Mouse (Mus musculus) liver, embryonic 12.5 days (tissue): ENCODE measurements around the gene Mrps10. TPM values are rescaled to one million over a fixed set of nuclear protein-coding genes. Genes with fewer than 3 reads are reported as not detected.

Experiments
- ATAC-seq: fragments of 200-750 bp; cut with Nextera tagmentation; 2 replicates; pipeline ENCODE4 v1.8.0; 2017; ENCODE audit warnings: moderate number of reproducible peaks, mild to moderate bottlenecking, moderate library complexity
- H3K27ac ChIP-seq: fragments of 300-500 bp; sonication (generic); 2 replicates; pipeline ENCODE4 v1.5.1; 2016; ENCODE audit warnings: mild to moderate bottlenecking
- H3K27me3 ChIP-seq: fragments of 300-500 bp; sonication (generic); replicated peaks from 2 replicates; pipeline ENCODE4 v1.6.1; 2016; ENCODE audit warnings: mild to moderate bottlenecking, moderate library complexity
- H3K36me3 ChIP-seq: fragments of 300-500 bp; sonication (generic); 2 replicates; pipeline ENCODE4 v1.6.1; 2016; ENCODE audit warnings: mild to moderate bottlenecking, moderate library complexity
- H3K4me1 ChIP-seq: fragments of 300-500 bp; sonication (generic); 2 replicates; pipeline ENCODE4 v1.6.1; 2016
- H3K4me2 ChIP-seq: fragments of 300-500 bp; sonication (generic); 2 replicates; pipeline ENCODE4 v1.6.1; 2016; ENCODE audit warnings: mild to moderate bottlenecking, moderate library complexity
- H3K4me3 ChIP-seq: fragments of 300-500 bp; sonication (generic); 2 replicates; pipeline ENCODE4 v1.5.1; 2016; ENCODE audit warnings: mild to moderate bottlenecking, moderate library complexity
- H3K9ac ChIP-seq: fragments of 300-500 bp; sonication (generic); 2 replicates; pipeline ENCODE4 v1.6.1; 2016; ENCODE audit warnings: mild to moderate bottlenecking, moderate library complexity
- H3K9me3 ChIP-seq: fragments of 300-500 bp; sonication (generic); replicated peaks from 2 replicates; pipeline ENCODE4 v1.6.1; 2016; ENCODE audit warnings: mild to moderate bottlenecking, moderate library complexity
- WGBS: fragments of 180-500 bp; shearing (Covaris S2); methylation state at CpG from one replicate; pipeline ENCODE4 v1.1.7; 2016; ENCODE audit not compliant: insufficient replicate concordance; 5-methylcytosine and 5-hydroxymethylcytosine counted together
- polyA plus RNA-seq: library from polyadenylated mRNA; unstranded; fragments of >200 nt; fragmentation: Nextera tagmentation; extraction: Ambion mirVana; gene quantifications from 2 replicates; pipeline ENCODE4 v1.2.1, GENCODE M21; 2016

Gene Mrps10
- polyA plus RNA-seq, 1 experiment from 2014 or later: 70.4 TPM

DNA sequence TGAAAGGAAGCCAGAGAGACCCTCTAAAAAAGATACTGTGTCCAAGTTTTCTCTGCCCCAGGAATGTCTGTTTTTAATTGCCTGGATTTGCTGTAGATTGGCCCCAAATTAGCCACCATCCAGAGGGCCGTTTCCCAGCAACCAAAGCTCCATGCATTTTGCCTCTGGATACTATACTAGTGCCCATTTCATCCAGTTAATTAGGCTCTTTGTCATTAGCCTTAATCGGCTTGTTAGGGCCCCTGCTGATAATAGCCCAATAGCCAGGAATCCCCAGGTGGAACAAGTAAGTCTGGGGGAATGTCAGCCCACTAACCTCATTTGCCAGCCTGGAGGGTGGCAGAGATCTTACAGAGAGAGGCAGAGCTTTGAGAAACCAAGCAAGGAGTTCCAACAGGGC is 35.3 kb upstream of the Mrps10 start:
- 60% methylated on average over 2 of the region's 2 CpGs for WGBS
- Histone ChIP-seq H3K4me1 (no peaks in the 10 kb centered on the region), H3K36me3 (0 out of 2 replicates have a peak, but pooled peaks cover 7% of the 10 kb centered on the region), H3K9me3 (no peaks in the 10 kb centered on the region), H3K27me3 (no peaks in the 10 kb centered on the region), H3K27ac (no peak overlapping the region), H3K9ac (no peak overlapping the region), H3K4me2 (no peak overlapping the region), H3K4me3 (no peak overlapping the region)
- ATAC-seq: no peak

GRCm38 (mm10) chr17:47343121-47343520 is 25.6 kb upstream of the Mrps10 start:
- Histone ChIP-seq H3K4me3 (no peak overlapping the region), H3K9ac (no peak overlapping the region), H3K27ac (no peak overlapping the region), H3K4me1 (no peaks in the 10 kb centered on the region), H3K27me3 (no peaks in the 10 kb centered on the region), H3K4me2 (no peak overlapping the region), H3K9me3 (0 out of 2 replicates have a peak, but pooled peaks cover 4% of the 10 kb centered on the region), H3K36me3 (peaks cover 25% of the 10 kb centered on the region)
- ATAC-seq: no peak
- WGBS: 64% methylated on average over 2 of the region's 2 CpGs

DNA sequence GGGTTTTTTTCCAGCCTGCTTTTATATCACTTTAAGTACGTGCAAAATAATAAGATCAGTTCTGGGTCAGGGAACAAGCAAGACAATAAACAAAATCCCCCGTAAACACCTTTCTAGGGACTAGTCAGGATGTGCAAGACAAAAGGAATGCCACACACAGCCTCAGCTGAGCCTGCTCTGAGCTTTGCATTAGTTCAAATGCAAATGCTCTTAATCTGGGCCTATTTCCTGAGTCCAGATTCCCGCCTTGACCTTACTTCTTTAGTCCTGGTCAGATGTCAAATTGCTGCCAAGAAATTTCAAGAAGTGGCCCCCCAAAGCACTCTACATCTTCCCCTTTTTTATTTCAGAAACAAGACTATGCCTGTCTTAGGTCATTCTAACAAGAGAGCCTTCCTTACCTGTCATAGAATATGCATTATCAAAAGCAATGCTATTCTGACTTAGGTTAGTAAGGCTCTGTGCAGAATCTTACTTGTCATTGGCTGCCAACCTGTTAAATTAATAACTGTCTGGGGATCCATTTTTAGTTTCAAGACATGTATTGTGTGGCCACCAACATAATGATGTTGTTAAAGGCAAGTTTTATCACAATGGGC is 18.9 kb upstream of the Mrps10 start:
- Histone ChIP-seq H3K4me3 (no peak overlapping the region), H3K4me1 (no peaks in the 10 kb centered on the region), H3K9ac (no peak overlapping the region), H3K27ac (no peak overlapping the region), H3K4me2 (no peak overlapping the region), H3K27me3 (no peaks in the 10 kb centered on the region), H3K9me3 (peaks cover 25% of the 10 kb centered on the region), H3K36me3 (peaks cover 54% of the 10 kb centered on the region)
- WGBS: 80% methylated on average over 3 of the region's 3 CpGs
- ATAC-seq: no peak

DNA sequence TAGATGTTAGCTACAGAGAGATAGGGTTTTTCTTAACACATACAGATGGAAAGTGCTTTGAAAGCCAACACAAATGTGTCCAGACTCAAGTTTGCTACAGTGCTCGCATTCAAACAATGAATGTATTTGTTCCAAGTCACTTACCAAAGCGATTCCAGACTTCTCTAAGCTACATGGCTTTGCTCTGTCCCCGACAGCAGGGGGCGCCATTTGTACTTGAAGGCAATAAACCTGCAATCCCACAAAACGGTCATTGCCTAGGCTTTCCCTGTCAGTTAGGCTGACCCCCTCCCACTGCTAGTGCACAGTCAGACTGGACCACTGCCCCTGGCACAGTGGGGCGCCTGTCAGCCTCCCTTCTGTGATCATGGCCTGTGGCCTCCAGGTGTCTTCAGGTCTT is 8.7 kb upstream of the Mrps10 start:
- Histone ChIP-seq H3K27me3 (no peaks in the 10 kb centered on the region), H3K4me1 (no peaks in the 10 kb centered on the region), H3K4me3 (no peak overlapping the region), H3K27ac (no peak overlapping the region), H3K36me3 (peaks cover 17% of the 10 kb centered on the region), H3K9ac (no peak overlapping the region), H3K4me2 (no peak overlapping the region), H3K9me3 (no peaks in the 10 kb centered on the region)
- 28% methylated on average over 6 of the region's 6 CpGs for WGBS
- ATAC-seq: no peak

DNA sequence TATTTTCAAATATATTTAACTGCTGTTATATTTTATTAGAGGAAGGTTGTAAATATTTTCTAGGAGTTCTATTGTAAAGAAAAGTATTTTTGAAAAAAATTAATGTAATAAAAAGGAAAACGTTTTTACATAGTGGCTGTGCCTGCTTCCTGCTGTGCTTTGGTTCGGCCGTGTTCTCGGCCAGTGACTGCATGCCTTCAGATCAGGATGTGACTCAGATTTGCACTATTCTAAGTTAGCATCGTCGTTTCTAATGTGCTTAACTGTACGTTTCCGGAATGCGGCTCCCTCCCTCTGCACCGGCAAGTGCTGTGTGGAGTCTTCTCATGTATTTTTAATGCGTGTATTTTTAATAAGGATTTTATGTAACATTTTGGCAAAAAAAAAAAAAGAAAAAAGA is 7.3 kb upstream of the Mrps10 start:
- H3K9ac ChIP-seq: no peak overlapping the region
- 58% methylated on average over 11 of the region's 11 CpGs for WGBS
- H3K36me3 ChIP-seq: peaks cover 6% of the 10 kb centered on the region; the same call in 1 of the 2 replicates
- H3K27me3 ChIP-seq: no peaks in the 10 kb centered on the region
- no peak overlapping the region for H3K4me3 ChIP-seq
- no peak overlapping the region for H3K4me2 ChIP-seq
- H3K4me1 ChIP-seq: no peaks in the 10 kb centered on the region
- ATAC-seq: no peak
- no peaks in the 10 kb centered on the region for H3K9me3 ChIP-seq
- H3K27ac ChIP-seq: no peak overlapping the region

DNA sequence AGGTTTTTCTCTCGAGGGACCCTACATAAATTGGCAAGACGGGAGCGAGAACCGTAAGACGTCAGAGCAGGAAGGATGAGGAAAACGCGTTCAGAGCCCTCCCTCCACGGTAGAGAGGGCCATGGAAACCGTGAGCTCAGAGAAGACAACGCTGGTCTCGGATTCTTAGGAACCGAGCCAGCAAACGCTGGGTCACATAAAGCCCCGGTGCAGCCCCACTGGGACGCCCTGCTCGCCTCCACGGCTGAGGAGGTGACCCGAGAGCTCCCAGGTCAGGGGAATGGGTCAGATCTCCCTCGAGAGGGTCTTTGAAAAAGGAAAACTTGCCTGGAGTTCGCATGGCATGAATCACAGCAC is 378 bp downstream of the Mrps10 start:
- WGBS: 3% methylated on average over 20 of the region's 20 CpGs
- ATAC-seq: peak; percentile 47
- Histone ChIP-seq H3K4me1 (peaks cover 22% of the 10 kb centered on the region), H3K27me3 (peaks cover 14% of the 10 kb centered on the region; the same call in 1 of the 2 replicates), H3K4me3 (peak overlapping the region; percentile 80), H3K36me3 (peaks cover 21% of the 10 kb centered on the region), H3K27ac (peak overlapping the region; percentile 37; the same call in 1 of the 2 replicates), H3K4me2 (peak overlapping the region; percentile 78), H3K9me3 (no peaks in the 10 kb centered on the region), H3K9ac (peak overlapping the region; percentile 78)

DNA sequence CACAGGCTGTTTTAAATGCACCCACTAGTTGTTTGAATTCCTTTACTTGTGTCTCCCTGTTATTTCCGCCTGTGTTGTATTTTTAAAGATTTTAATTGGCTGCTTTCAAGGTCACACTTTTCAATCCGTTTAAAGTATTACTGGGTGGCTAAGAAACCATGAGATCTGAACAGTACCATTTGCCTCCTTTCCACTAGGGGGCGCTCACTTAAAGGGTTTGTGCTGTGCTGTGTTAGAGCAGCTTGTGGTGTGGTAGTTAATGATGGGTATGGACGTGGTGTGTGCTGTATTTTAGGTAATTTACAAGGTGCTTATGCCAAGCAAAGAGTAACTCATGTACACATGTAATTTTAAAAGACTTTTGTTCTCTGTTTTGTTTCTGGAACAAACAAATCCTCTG is 2.8 kb downstream of the Mrps10 start:
- WGBS: 11% methylated on average over 4 of the region's 4 CpGs
- peaks cover 13% of the 10 kb centered on the region; the same call in 1 of the 2 replicates for H3K27me3 ChIP-seq
- H3K36me3 ChIP-seq: peaks cover 44% of the 10 kb centered on the region
- H3K4me2 ChIP-seq: no peak overlapping the region
- peak; percentile 62 for ATAC-seq
- peaks cover 22% of the 10 kb centered on the region for H3K4me1 ChIP-seq
- no peak overlapping the region for H3K27ac ChIP-seq
- no peaks in the 10 kb centered on the region for H3K9me3 ChIP-seq
- H3K4me3 ChIP-seq: no peak overlapping the region
- H3K9ac ChIP-seq: no peak overlapping the region

- Histone ChIP-seq H3K9ac (no peak overlapping the region), H3K4me2 (no peak overlapping the region), H3K4me3 (no peak overlapping the region), H3K27me3 (no peaks in the 10 kb centered on the region), H3K36me3 (peaks cover 69% of the 10 kb centered on the region), H3K27ac (no peak overlapping the region), H3K9me3 (no peaks in the 10 kb centered on the region), H3K4me1 (peaks cover 22% of the 10 kb centered on the region)
- 78% methylated on average over 6 of the region's 6 CpGs for WGBS
- ATAC-seq: no peak
Observed at GRCm38 (mm10) chr17:47373991-47374390, 5.3 kb downstream of the Mrps10 start.

DNA sequence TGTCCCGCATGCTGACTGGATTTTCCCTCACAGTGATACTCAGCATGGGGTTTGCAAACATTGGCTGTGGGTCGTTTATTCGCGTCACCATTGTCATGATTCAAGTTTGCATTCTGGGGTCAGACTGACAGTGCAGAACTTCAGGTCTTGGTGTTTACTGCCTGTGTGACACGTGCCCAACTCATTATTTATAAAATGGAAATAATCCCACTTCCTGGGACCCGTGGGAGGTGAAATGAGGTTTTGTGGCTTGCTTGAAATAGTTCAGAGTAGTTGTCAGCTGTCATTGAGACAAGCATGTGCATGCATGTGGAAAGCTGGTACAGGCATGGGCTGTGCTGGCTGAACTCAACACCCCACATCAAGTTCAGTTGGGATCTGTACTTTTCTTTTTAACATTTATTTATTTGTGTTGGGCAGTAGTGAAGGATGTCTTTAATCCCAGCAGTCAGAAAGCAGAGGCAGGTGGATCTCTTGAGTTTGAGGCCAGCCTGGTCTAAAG is 8.1 kb downstream of the Mrps10 start:
- Histone ChIP-seq H3K9ac (no peak overlapping the region), H3K9me3 (no peaks in the 10 kb centered on the region), H3K4me3 (no peak overlapping the region), H3K27ac (no peak overlapping the region), H3K4me2 (no peak overlapping the region), H3K4me1 (no peaks in the 10 kb centered on the region), H3K36me3 (peaks cover 97% of the 10 kb centered on the region), H3K27me3 (no peaks in the 10 kb centered on the region)
- WGBS: 73% methylated on average over 6 of the region's 6 CpGs
- no peak for ATAC-seq

- Histone ChIP-seq H3K4me3 (no peak overlapping the region), H3K4me2 (no peak overlapping the region), H3K9ac (no peak overlapping the region), H3K4me1 (no peaks in the 10 kb centered on the region), H3K36me3 (peaks cover 88% of the 10 kb centered on the region), H3K27me3 (no peaks in the 10 kb centered on the region), H3K27ac (no peak overlapping the region), H3K9me3 (no peaks in the 10 kb centered on the region)
- WGBS: 83% methylated on average over 15 of the region's 15 CpGs
- no peak for ATAC-seq
Observed at GRCm38 (mm10) chr17:47378133-47378532, 9.4 kb downstream of the Mrps10 start.

DNA sequence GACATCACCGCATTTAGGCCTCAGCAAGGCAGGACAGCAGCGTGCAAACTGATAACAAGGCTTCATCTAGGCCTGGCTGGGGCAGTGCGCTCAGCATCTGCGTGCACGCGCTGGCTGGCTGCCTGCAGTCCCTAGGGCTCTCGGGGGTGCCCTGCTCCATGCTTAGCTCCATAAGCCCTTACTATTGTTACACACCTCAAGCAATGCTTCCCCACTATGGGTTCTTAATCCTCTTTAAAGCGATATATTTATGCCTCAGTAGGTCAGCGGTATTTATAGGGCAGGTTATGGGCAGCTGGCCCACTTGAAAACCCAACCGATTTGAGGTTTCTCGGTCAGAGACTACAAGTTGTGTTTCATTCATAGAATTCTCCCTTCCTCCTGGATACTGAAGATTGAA is 13.2 kb downstream of the Mrps10 start:
- Histone ChIP-seq H3K9me3 (peaks cover 4% of the 10 kb centered on the region; the same call in 1 of the 2 replicates), H3K9ac (no peak overlapping the region), H3K36me3 (peaks cover 51% of the 10 kb centered on the region), H3K4me2 (no peak overlapping the region), H3K4me1 (no peaks in the 10 kb centered on the region), H3K27me3 (peaks cover 8% of the 10 kb centered on the region; the same call in 1 of the 2 replicates), H3K27ac (no peak overlapping the region), H3K4me3 (no peak overlapping the region)
- WGBS: 85% methylated on average over 11 of the region's 11 CpGs
- ATAC-seq: no peak

DNA sequence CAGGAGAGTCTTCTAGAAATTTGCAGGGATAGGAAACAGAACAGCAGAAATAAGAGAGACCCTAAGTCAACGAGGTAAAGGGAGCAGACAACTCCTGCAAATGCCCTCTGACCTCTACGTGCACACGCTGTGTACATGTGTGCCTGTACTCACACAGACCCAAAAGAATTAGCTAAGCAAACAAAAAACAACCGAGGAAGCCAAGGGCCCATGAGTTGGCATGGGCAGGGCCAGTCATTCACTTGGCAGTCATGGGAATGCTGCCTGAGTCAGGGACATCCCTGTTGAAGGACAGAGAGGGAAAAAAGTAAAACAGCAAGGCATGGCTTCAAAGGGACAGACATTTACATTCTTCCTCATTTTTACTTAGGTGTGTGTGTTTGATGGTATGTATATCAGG is 14.6 kb downstream of the Mrps10 start:
- ATAC-seq: no peak
- Histone ChIP-seq H3K27me3 (peaks cover 8% of the 10 kb centered on the region; the same call in 1 of the 2 replicates), H3K4me3 (no peak overlapping the region), H3K27ac (no peak overlapping the region), H3K36me3 (peaks cover 38% of the 10 kb centered on the region), H3K4me2 (no peak overlapping the region), H3K9me3 (peaks cover 4% of the 10 kb centered on the region; the same call in 1 of the 2 replicates), H3K9ac (no peak overlapping the region), H3K4me1 (no peaks in the 10 kb centered on the region)
- 79% methylated on average over 4 of the region's 4 CpGs for WGBS

GRCm38 (mm10) chr17:47384064-47384463 is 15.4 kb downstream of the Mrps10 start:
- no peak for ATAC-seq
- H3K9ac ChIP-seq: no peak overlapping the region
- H3K4me2 ChIP-seq: no peak overlapping the region
- H3K27me3 ChIP-seq: peaks cover 8% of the 10 kb centered on the region; the same call in 1 of the 2 replicates
- 78% methylated on average over 3 of the region's 3 CpGs for WGBS
- peaks cover 4% of the 10 kb centered on the region; the same call in 1 of the 2 replicates for H3K9me3 ChIP-seq
- no peak overlapping the region for H3K4me3 ChIP-seq
- H3K36me3 ChIP-seq: peaks cover 31% of the 10 kb centered on the region
- no peaks in the 10 kb centered on the region for H3K4me1 ChIP-seq
- no peak overlapping the region for H3K27ac ChIP-seq
